Mouse (Mus musculus): ENCODE results near the gene Slit3. TPM values are rescaled to one million over a fixed set of nuclear protein-coding genes. Genes with fewer than 3 reads are reported as not detected.

Slit3 gene
- total and polyA plus RNA-seq, 2 experiments from 2014 or later: 5.6 to 15.0 TPM

- H3K4me3 ChIP-seq (ENCODE audit: low read depth, low read length): no peak overlapping the region
- H3K36me3 ChIP-seq (ENCODE audit: insufficient read depth): no peaks in the 10 kb centered on the region
- peaks cover 13% of the 10 kb centered on the region for H3K27me3 ChIP-seq (ENCODE audit: insufficient read depth, low read length)
- TF ChIP-seq CTCF (IDR thresholded peaks at IDR 0.05; ENCODE audit: low read depth): no peak
- no peak for DNase-seq
- H3K9ac ChIP-seq: no peak overlapping the region
- no peak overlapping the region for H3K27ac ChIP-seq (ENCODE audit: low read depth, low read length)
- no peak for ATAC-seq
- WGBS: 14% methylated on average over 5 of the region's 5 CpGs
- no peak overlapping the region for H3K4me2 ChIP-seq (ENCODE audit: low read depth)
- H3K4me1 ChIP-seq (ENCODE audit: insufficient read depth): no peaks in the 10 kb centered on the region
- no peaks in the 10 kb centered on the region for H3K9me3 ChIP-seq (ENCODE audit: low read length)
Measured at GRCm38 (mm10) chr11:35504051-35504450, 383.0 kb downstream of the Slit3 start.

GRCm38 (mm10) chr11:35504916-35505315, 383.9 kb downstream of the Slit3 start:
- no peak overlapping the region for H3K27ac ChIP-seq (ENCODE audit: low read depth, low read length)
- no peak overlapping the region for H3K9ac ChIP-seq
- ATAC-seq (no peak), DNase-seq (no peak)
- 49% methylated on average over 8 of the region's 8 CpGs for whole genome bisulfite sequencing
- H3K4me3 ChIP-seq (ENCODE audit: low read depth, low read length): no peak overlapping the region
- no peaks in the 10 kb centered on the region for H3K9me3 ChIP-seq (ENCODE audit: low read length)
- no peaks in the 10 kb centered on the region for H3K36me3 ChIP-seq (ENCODE audit: insufficient read depth)
- no peak overlapping the region for H3K4me2 ChIP-seq (ENCODE audit: low read depth)
- H3K27me3 ChIP-seq (ENCODE audit: insufficient read depth, low read length): peaks cover 13% of the 10 kb centered on the region
- no peak for TF ChIP-seq CTCF (IDR thresholded peaks at IDR 0.05; ENCODE audit: low read depth)
- H3K4me1 ChIP-seq (ENCODE audit: insufficient read depth): no peaks in the 10 kb centered on the region

DNA sequence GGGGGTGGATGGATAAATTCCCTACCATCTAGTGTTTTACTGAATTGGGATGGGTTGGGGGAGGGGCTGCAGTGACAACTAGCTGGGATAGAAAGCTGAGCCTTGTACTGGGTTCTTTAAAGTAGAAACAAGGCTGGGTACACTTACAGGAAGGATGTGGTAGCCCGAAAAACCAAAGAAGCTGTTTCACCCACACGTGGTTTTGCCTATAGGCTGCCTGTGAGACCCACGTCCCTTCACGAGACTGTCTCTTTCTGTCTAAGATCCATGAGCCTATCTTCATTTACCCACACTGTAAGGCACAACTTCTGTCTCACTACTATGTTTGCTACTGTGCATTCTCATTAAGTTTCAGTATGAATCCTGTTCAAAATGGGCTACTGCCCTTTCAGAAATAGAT, 384.3 kb downstream of the Slit3 start:
- peaks cover 13% of the 10 kb centered on the region; the same call in 1 of the 2 replicates for H3K27me3 ChIP-seq (ENCODE audit: insufficient read depth, low read length)
- WGBS: 72% methylated on average over 4 of the region's 4 CpGs
- DNase-seq (no peak), ATAC-seq (no peak)
- no peaks in the 10 kb centered on the region for H3K9me3 ChIP-seq (ENCODE audit: low read length)
- H3K4me2 ChIP-seq (ENCODE audit: low read depth): no peak overlapping the region
- H3K9ac ChIP-seq: no peak overlapping the region
- H3K4me3 ChIP-seq (ENCODE audit: low read depth, low read length): no peak overlapping the region
- H3K27ac ChIP-seq (ENCODE audit: low read depth, low read length): no peak overlapping the region
- TF ChIP-seq CTCF (IDR thresholded peaks at IDR 0.05; ENCODE audit: low read depth): no peak
- H3K36me3 ChIP-seq (ENCODE audit: insufficient read depth): no peaks in the 10 kb centered on the region
- no peaks in the 10 kb centered on the region for H3K4me1 ChIP-seq (ENCODE audit: insufficient read depth)

DNA sequence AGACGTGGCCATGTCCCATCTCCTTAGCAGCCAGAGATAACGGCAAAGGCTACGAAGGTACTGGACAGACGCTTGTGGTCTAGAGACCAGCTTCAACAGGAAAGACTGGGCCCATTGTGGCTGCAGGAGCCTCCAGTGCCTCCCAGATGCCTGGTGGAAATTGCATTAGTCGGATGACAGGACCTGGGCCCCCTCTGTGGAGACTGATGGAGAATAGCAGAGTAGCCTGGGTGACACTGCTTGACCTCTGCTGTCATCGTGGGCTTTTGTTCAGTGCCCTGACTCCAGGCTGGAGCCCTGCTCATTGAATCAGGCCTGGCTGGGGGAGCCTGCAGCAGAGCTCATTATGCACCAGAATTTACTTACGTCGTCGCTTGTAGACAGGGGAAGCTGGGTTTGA, 384.8 kb downstream of the Slit3 start:
- Histone ChIP-seq H3K4me3 (ENCODE audit: low read depth, low read length) (no peak overlapping the region), H3K9me3 (ENCODE audit: low read length) (no peaks in the 10 kb centered on the region), H3K4me1 (ENCODE audit: insufficient read depth) (no peaks in the 10 kb centered on the region), H3K4me2 (ENCODE audit: low read depth) (no peak overlapping the region), H3K36me3 (ENCODE audit: insufficient read depth) (no peaks in the 10 kb centered on the region), H3K27ac (ENCODE audit: low read depth, low read length) (no peak overlapping the region), H3K9ac (no peak overlapping the region), H3K27me3 (ENCODE audit: insufficient read depth, low read length) (peaks cover 13% of the 10 kb centered on the region; the same call in 1 of the 2 replicates)
- 42% methylated on average over 9 of the region's 9 CpGs for WGBS
- TF ChIP-seq CTCF (IDR thresholded peaks at IDR 0.05; ENCODE audit: low read depth): no peak
- no peak for ATAC-seq
- no peak for DNase-seq

DNA sequence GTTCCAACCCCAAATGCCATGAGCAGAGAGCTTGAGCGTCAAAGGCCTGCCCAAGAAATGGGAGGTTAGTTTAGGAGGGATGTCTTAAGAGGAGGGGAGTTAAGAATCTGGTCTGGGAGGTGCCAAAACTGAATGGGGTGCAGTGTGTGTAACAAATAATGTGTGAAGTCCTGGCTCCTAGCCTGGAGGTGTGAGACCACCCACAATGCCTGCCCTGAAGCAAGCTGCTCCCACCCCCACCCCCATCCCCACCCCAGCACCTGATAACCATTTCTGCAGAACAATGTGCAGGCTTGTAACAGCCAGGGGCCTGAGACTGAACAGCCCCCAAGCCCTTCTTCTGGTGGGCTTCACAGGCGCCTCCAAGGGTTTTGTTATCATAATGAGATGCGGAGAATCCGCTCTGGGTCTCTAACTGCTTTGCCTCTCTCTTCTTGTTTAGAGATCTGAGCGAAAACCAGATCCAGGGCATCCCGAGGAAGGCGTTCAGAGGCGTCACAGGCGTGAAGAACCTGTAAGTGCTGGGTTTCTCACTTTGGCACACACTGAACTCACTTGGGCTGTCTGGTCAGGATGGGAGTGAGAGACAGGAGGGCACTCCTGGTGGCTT, 386.9 kb downstream of the Slit3 start:
- WGBS: 38% methylated on average over 9 of the region's 9 CpGs
- Histone ChIP-seq H3K27me3 (ENCODE audit: insufficient read depth, low read length) (peaks cover 10% of the 10 kb centered on the region; the same call in 1 of the 2 replicates), H3K36me3 (ENCODE audit: insufficient read depth) (no peaks in the 10 kb centered on the region), H3K4me2 (ENCODE audit: low read depth) (no peak overlapping the region), H3K9ac (no peak overlapping the region), H3K27ac (ENCODE audit: low read depth, low read length) (no peak overlapping the region), H3K4me1 (ENCODE audit: insufficient read depth) (no peaks in the 10 kb centered on the region), H3K9me3 (ENCODE audit: low read length) (no peaks in the 10 kb centered on the region), H3K4me3 (ENCODE audit: low read depth, low read length) (no peak overlapping the region)
- DNase-seq: no peak
- no peak for ATAC-seq
- TF ChIP-seq CTCF (IDR thresholded peaks at IDR 0.05; ENCODE audit: low read depth): no peak

DNA sequence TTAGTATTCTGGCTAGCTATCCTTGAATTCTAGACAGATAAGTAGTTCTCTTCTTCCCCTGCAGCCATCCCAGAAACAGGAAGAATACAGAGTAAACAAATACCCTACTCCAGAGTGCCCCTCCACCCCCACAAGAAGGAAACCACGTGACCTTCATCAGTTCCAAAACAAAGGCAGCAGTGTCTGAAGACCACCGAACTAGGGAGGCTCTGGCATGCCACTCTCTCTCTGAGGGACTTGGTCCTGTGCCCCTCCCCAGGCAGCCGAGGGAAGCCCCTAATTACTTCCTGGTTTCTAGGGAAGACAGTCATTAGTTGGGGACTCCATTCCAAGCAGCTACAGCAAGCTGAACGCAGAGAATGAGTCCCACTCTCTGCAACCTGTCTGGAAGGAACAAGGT, 391.7 kb downstream of the Slit3 start:
- peak; percentile 20 for DNase-seq

DNA sequence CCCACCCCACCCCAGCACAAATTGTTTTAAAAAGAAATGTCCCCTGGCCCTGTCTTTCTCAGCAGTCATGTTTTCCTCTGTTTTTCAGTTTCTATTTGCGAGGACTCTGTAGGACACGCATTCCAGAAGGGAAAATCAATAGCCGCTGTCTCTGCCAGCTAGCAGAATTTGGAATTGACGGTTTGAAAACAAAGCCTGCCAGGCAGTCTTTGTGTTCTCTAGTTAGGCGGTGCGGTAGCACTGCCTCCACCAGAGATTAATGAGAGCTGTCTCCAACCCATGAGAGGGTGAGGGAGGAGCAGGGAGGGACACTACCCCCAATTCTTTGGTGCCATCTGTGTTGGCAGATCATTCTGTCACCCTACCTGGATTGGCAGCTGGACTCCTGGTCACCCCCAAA, 392.3 kb downstream of the Slit3 start:
- no peak overlapping the region for H3K9ac ChIP-seq
- H3K4me1 ChIP-seq (ENCODE audit: insufficient read depth): no peaks in the 10 kb centered on the region
- no peak overlapping the region for H3K27ac ChIP-seq (ENCODE audit: low read depth, low read length)
- TF ChIP-seq CTCF (IDR thresholded peaks at IDR 0.05; ENCODE audit: low read depth): no peak
- no peaks in the 10 kb centered on the region for H3K9me3 ChIP-seq (ENCODE audit: low read length)
- WGBS: 5% methylated on average over 6 of the region's 6 CpGs
- H3K4me2 ChIP-seq (ENCODE audit: low read depth): no peak overlapping the region
- ATAC-seq (peak; percentile 71), DNase-seq (peak; percentile 66)
- H3K36me3 ChIP-seq (ENCODE audit: insufficient read depth): no peaks in the 10 kb centered on the region
- H3K4me3 ChIP-seq (ENCODE audit: low read depth, low read length): no peak overlapping the region
- H3K27me3 ChIP-seq (ENCODE audit: insufficient read depth, low read length): no peaks in the 10 kb centered on the region

More for the DNA sequence above, 391.7 kb downstream of the Slit3 start:
- H3K36me3 ChIP-seq (ENCODE audit: insufficient read depth): no peaks in the 10 kb centered on the region
- no peak overlapping the region for H3K4me3 ChIP-seq (ENCODE audit: low read depth, low read length)
- H3K9me3 ChIP-seq (ENCODE audit: low read length): no peaks in the 10 kb centered on the region
- H3K4me2 ChIP-seq (ENCODE audit: low read depth): no peak overlapping the region
- no peak for TF ChIP-seq CTCF (IDR thresholded peaks at IDR 0.05; ENCODE audit: low read depth)
- WGBS: 5% methylated on average over 4 of the region's 4 CpGs
- H3K9ac ChIP-seq: no peak overlapping the region
- no peak overlapping the region for H3K27ac ChIP-seq (ENCODE audit: low read depth, low read length)
- H3K27me3 ChIP-seq (ENCODE audit: insufficient read depth, low read length): no peaks in the 10 kb centered on the region
- peak; percentile 69 for ATAC-seq
- H3K4me1 ChIP-seq (ENCODE audit: insufficient read depth): no peaks in the 10 kb centered on the region

Data from forebrain, postnatal 0 days (tissue).